Mouse (Mus musculus) midbrain, embryonic 10.5 days (tissue): ENCODE results near the gene Hs2st1. TPM values are rescaled to one million over a fixed set of nuclear protein-coding genes. Genes with fewer than 3 reads are reported as not detected.
"Not testable (repeated sequence)": the region's sequence is repeated elsewhere in the genome, so short reads cannot be mapped to it uniquely, and the experiment has no call there.

Experiments used
- DNase-seq: peaks from one replicate; pipeline ENCODE4 v3.0.0-alpha.2; 2017; ENCODE audit warnings: low spot score
- H3K27ac ChIP-seq: fragments of 300-500 bp; sonication (generic); replicated peaks from 2 replicates; pipeline ENCODE4 v1.5.1; 2016; ENCODE audit warnings: mild to moderate bottlenecking
- H3K27me3 ChIP-seq: fragments of 300-500 bp; sonication (generic); 2 replicates; pipeline ENCODE4 v1.6.1; 2016; ENCODE audit warnings: low read depth, mild to moderate bottlenecking; ENCODE audit not compliant: poor library complexity, severe bottlenecking
- H3K36me3 ChIP-seq: fragments of 300-500 bp; sonication (generic); 2 replicates; pipeline ENCODE4 v1.6.1; 2016; ENCODE audit warnings: mild to moderate bottlenecking, moderate library complexity
- H3K4me1 ChIP-seq: fragments of 300-500 bp; sonication (generic); 2 replicates; pipeline ENCODE4 v1.6.1; 2016
- H3K4me3 ChIP-seq: fragments of 300-500 bp; sonication (generic); 2 replicates; pipeline ENCODE4 v1.5.1; 2016; ENCODE audit warnings: mild to moderate bottlenecking, moderate library complexity
- H3K9me3 ChIP-seq: fragments of 300-500 bp; sonication (generic); replicated peaks from 2 replicates; pipeline ENCODE4 v1.6.1; 2016; ENCODE audit warnings: mild to moderate bottlenecking
- WGBS: fragments of 180-500 bp; shearing (Covaris S2); methylation state at CpG from one replicate; pipeline ENCODE4 v1.1.7; 2016; 5-methylcytosine and 5-hydroxymethylcytosine counted together
- polyA plus RNA-seq: library from polyadenylated mRNA; unstranded; fragments of >200 nt; fragmentation: Nextera tagmentation; extraction: Ambion mirVana; gene quantifications from 2 replicates; pipeline ENCODE4 v1.2.1, GENCODE M21; 2016

Hs2st1 gene
- 14.9 and 15.1 TPM in 2 replicates for polyA plus RNA-seq

- H3K36me3 ChIP-seq = peaks cover 26% of the 10 kb centered on the region
- peak; percentile 98 for DNase-seq
- peak within 1 kb of the TSS; percentile 94 for H3K27ac ChIP-seq
- H3K4me3 ChIP-seq = peak within 1 kb of the TSS; percentile 77
- no peaks in the 10 kb centered on the region for H3K27me3 ChIP-seq
- no peaks in the 10 kb centered on the region for H3K9me3 ChIP-seq
- peaks cover 33% of the 10 kb centered on the region for H3K4me1 ChIP-seq
- WGBS = under 1% methylated on average over 57 of the region's 69 CpGs
These were observed at the start of gene Hs2st1, which contains the start of gene Selenof for GRCm38 (mm10) chr3:144570047-144570815. Gene Hs2st1 (minus strand): TSS chr3:144570181. Gene Selenof (plus strand): TSS chr3:144570304.

- Histone ChIP-seq H3K4me1 (peaks cover 11% of the 10 kb centered on the region), H3K9me3 (0 out of 2 replicates have a peak, but pooled peaks cover 6% of the 10 kb centered on the region), H3K27me3 (no peaks in the 10 kb centered on the region), H3K27ac (no peak overlapping the region), H3K36me3 (no peaks in the 10 kb centered on the region), H3K4me3 (no peak overlapping the region)
- DNase-seq = no peak
- WGBS = 94% methylated on average over 10 of the region's 10 CpGs
These were observed 47.7 kb upstream of the Hs2st1 start for GRCm38 (mm10) chr3:144617633-144618180.

- no peaks in the 10 kb centered on the region for H3K27me3 ChIP-seq
- H3K4me3 ChIP-seq = no peak overlapping the region
- 0 out of 2 replicates have a peak, but pooled peaks cover 3% of the 10 kb centered on the region for H3K9me3 ChIP-seq
- peak; percentile 83 for DNase-seq
- H3K27ac ChIP-seq = peak overlapping the region; percentile 52
- WGBS = 71% methylated on average over 8 of the region's 8 CpGs
- no peaks in the 10 kb centered on the region for H3K36me3 ChIP-seq
- peaks cover 18% of the 10 kb centered on the region for H3K4me1 ChIP-seq
These were observed 46.9 kb upstream of the Hs2st1 start for GRCm38 (mm10) chr3:144616654-144617425.

- H3K27me3 ChIP-seq = no peaks in the 10 kb centered on the region
- H3K4me3 ChIP-seq = no peak overlapping the region
- no peak for DNase-seq
- 94% methylated on average over 9 of the region's 9 CpGs for WGBS
- peaks cover 32% of the 10 kb centered on the region for H3K4me1 ChIP-seq
- no peak overlapping the region for H3K27ac ChIP-seq
- 0 out of 2 replicates have a peak, but pooled peaks cover 3% of the 10 kb centered on the region for H3K9me3 ChIP-seq
- no peaks in the 10 kb centered on the region for H3K36me3 ChIP-seq
These were observed 45.5 kb upstream of the Hs2st1 start for GRCm38 (mm10) chr3:144615459-144615858.

GRCm38 (mm10) chr3:144614698-144615097 lies 44.7 kb upstream of the Hs2st1 start:
- 92% methylated on average over 10 of the region's 10 CpGs for WGBS

GRCm38 (mm10) chr3:144614277-144614676 lies 44.3 kb upstream of the Hs2st1 start:
- 0 out of 2 replicates have a peak, but pooled peaks cover 3% of the 10 kb centered on the region for H3K9me3 ChIP-seq
- H3K27me3 ChIP-seq = no peaks in the 10 kb centered on the region
- peaks cover 33% of the 10 kb centered on the region for H3K4me1 ChIP-seq
- WGBS = 88% methylated on average over 6 of the region's 6 CpGs
- H3K4me3 ChIP-seq = no peak overlapping the region
- no peak for DNase-seq
- no peaks in the 10 kb centered on the region for H3K36me3 ChIP-seq
- H3K27ac ChIP-seq = no peak overlapping the region

More at GRCm38 (mm10) chr3:144614698-144615097, 44.7 kb upstream of the Hs2st1 start:
- Histone ChIP-seq H3K4me3 (no peak overlapping the region), H3K27me3 (no peaks in the 10 kb centered on the region), H3K9me3 (0 out of 2 replicates have a peak, but pooled peaks cover 3% of the 10 kb centered on the region), H3K27ac (no peak overlapping the region), H3K4me1 (peaks cover 33% of the 10 kb centered on the region), H3K36me3 (no peaks in the 10 kb centered on the region)
- DNase-seq = no peak

GRCm38 (mm10) chr3:144612382-144612781 lies 42.4 kb upstream of the Hs2st1 start:
- H3K36me3 ChIP-seq = no peaks in the 10 kb centered on the region
- WGBS = 81% methylated on average over 6 of the region's 6 CpGs
- DNase-seq = no peak
- H3K9me3 ChIP-seq = 0 out of 2 replicates have a peak, but pooled peaks cover 3% of the 10 kb centered on the region
- H3K4me1 ChIP-seq = peaks cover 33% of the 10 kb centered on the region
- no peak overlapping the region; the same call in 1 of the 2 replicates for H3K27ac ChIP-seq
- H3K4me3 ChIP-seq = no peak overlapping the region
- H3K27me3 ChIP-seq = no peaks in the 10 kb centered on the region

GRCm38 (mm10) chr3:144611626-144612271 lies 41.8 kb upstream of the Hs2st1 start:
- no peak for DNase-seq
- Histone ChIP-seq H3K4me3 (no peak overlapping the region), H3K27ac (no peak overlapping the region; the same call in 1 of the 2 replicates), H3K27me3 (no peaks in the 10 kb centered on the region), H3K4me1 (peaks cover 28% of the 10 kb centered on the region), H3K9me3 (0 out of 2 replicates have a peak, but pooled peaks cover 3% of the 10 kb centered on the region), H3K36me3 (no peaks in the 10 kb centered on the region)
- 65% methylated on average over 8 of the region's 8 CpGs for WGBS

- Histone ChIP-seq H3K4me3 (no peak overlapping the region), H3K27me3 (no peaks in the 10 kb centered on the region), H3K9me3 (0 out of 2 replicates have a peak, but pooled peaks cover 3% of the 10 kb centered on the region), H3K4me1 (peaks cover 22% of the 10 kb centered on the region), H3K27ac (no peak overlapping the region), H3K36me3 (no peaks in the 10 kb centered on the region)
- DNase-seq = no peak
- WGBS = 44% methylated on average over 5 of the region's 5 CpGs
These were observed 40.8 kb upstream of the Hs2st1 start for GRCm38 (mm10) chr3:144610759-144611158.

- Histone ChIP-seq H3K27me3 (no peaks in the 10 kb centered on the region), H3K36me3 (no peaks in the 10 kb centered on the region), H3K27ac (no peak overlapping the region), H3K9me3 (0 out of 2 replicates have a peak, but pooled peaks cover 3% of the 10 kb centered on the region), H3K4me3 (no peak overlapping the region), H3K4me1 (peaks cover 22% of the 10 kb centered on the region)
- 92% methylated on average over 5 of the region's 5 CpGs for WGBS
- DNase-seq = no peak
These were observed 38.1 kb upstream of the Hs2st1 start for GRCm38 (mm10) chr3:144608090-144608489.

- H3K9me3 ChIP-seq = 0 out of 2 replicates have a peak, but pooled peaks cover 3% of the 10 kb centered on the region
- H3K4me3 ChIP-seq = no peak overlapping the region
- 71% methylated on average over 4 of the region's 4 CpGs for WGBS
- H3K27ac ChIP-seq = no peak overlapping the region
- peaks cover 14% of the 10 kb centered on the region for H3K4me1 ChIP-seq
- DNase-seq = no peak
- H3K36me3 ChIP-seq = peaks cover under 1% of the 10 kb centered on the region; the same call in 1 of the 2 replicates
- no peaks in the 10 kb centered on the region for H3K27me3 ChIP-seq
These were observed 36.5 kb upstream of the Hs2st1 start for GRCm38 (mm10) chr3:144606449-144606848.

GRCm38 (mm10) chr3:144605811-144606210 lies 35.8 kb upstream of the Hs2st1 start:
- H3K36me3 ChIP-seq, H3K27ac ChIP-seq, H3K4me1 ChIP-seq, H3K27me3 ChIP-seq, DNase-seq, H3K9me3 ChIP-seq, H3K4me3 ChIP-seq: not testable (repeated sequence)
- WGBS = 69% methylated on average over 7 of the region's 7 CpGs
